Mouse (Mus musculus) liver, adult 2 months (tissue): ENCODE data around the gene Nup210. TPM values are rescaled to one million over a fixed set of nuclear protein-coding genes. Genes with fewer than 3 reads are reported as not detected.
"Not testable (repeated sequence)": the region's sequence is repeated elsewhere in the genome, so short reads cannot be mapped to it uniquely, and the experiment has no call there.

Experiments used
- DNase-seq: peaks from one replicate; pipeline ENCODE4 v3.0.0-alpha.2; 2011; ENCODE audit warnings: low read depth, low spot score; ENCODE audit errors: extremely low read depth
- H3K27ac ChIP-seq: fragments of 200-500 bp; replicated peaks from 2 replicates; pipeline ENCODE4 v1.5.1; 2012; ENCODE audit warnings: low read depth, mild to moderate bottlenecking, control low read depth, inconsistent platforms, low read length; ENCODE audit not compliant: insufficient read depth
- H3K27me3 ChIP-seq: fragments of 200-500 bp; 2 replicates; pipeline ENCODE4 v1.6.1; 2012; ENCODE audit warnings: mild to moderate bottlenecking, moderate library complexity, low read length, inconsistent platforms; ENCODE audit not compliant: control insufficient read depth, insufficient read depth
- H3K36me3 ChIP-seq: fragments of 200-500 bp; 2 replicates; pipeline ENCODE4 v1.6.1; 2012; ENCODE audit warnings: low read length, inconsistent platforms; ENCODE audit not compliant: control insufficient read depth, insufficient read depth
- H3K4me1 ChIP-seq: fragments of 200-500 bp; 2 replicates; pipeline ENCODE4 v1.6.1; 2011; ENCODE audit warnings: low read length; ENCODE audit not compliant: control insufficient read depth, insufficient read depth
- H3K4me3 ChIP-seq: fragments of 200-500 bp; 2 replicates; pipeline ENCODE4 v1.5.1; 2011; ENCODE audit warnings: low read depth, mild to moderate bottlenecking, control low read depth, low read length, moderate library complexity; ENCODE audit not compliant: insufficient read depth
- H3K79me2 ChIP-seq: fragments of 200-500 bp; 2 replicates; pipeline ENCODE4 v1.6.1; 2012; ENCODE audit warnings: inconsistent platforms, mild to moderate bottlenecking, low read length, moderate library complexity; ENCODE audit not compliant: control insufficient read depth, insufficient read depth
- H3K9ac ChIP-seq: fragments of 200-500 bp; 2 replicates; pipeline ENCODE4 v1.6.1; 2012; ENCODE audit warnings: low read depth, mild to moderate bottlenecking, control low read depth, inconsistent platforms, low read length
- CTCF ChIP-seq: fragments of 200-500 bp; IDR thresholded peaks from 2 replicates; pipeline ENCODE4 v1.5.1; 2011; ENCODE audit warnings: low read depth, low read length, control low read depth
- POLR2A ChIP-seq: fragments of 200-500 bp; IDR thresholded peaks from 2 replicates; pipeline ENCODE4 v1.6.1; 2011; ENCODE audit warnings: low read length, control low read depth; ENCODE audit not compliant: insufficient read depth; ENCODE audit errors: extremely low read depth
- WGBS: fragments of 180-500 bp; shearing (Covaris S2); methylation state at CpG from one replicate; pipeline ENCODE4 v1.1.7; 2018; 5-methylcytosine and 5-hydroxymethylcytosine counted together
- polyA plus RNA-seq: library from polyadenylated mRNA; depleted of rRNA; stranded (reverse); fragments of >200 nt; gene quantifications from 2 replicates; pipeline ENCODE4 v1.2.3, GENCODE M21; 2012
- total RNA-seq: library from RNA; depleted of rRNA; stranded (reverse); fragments of >200 nt; gene quantifications from 2 replicates; pipeline ENCODE4 v1.2.3, GENCODE M21; 2014

Nup210 gene
- total and polyA plus RNA-seq, 2 experiments, result 13.8 to 14.9 TPM

DNA sequence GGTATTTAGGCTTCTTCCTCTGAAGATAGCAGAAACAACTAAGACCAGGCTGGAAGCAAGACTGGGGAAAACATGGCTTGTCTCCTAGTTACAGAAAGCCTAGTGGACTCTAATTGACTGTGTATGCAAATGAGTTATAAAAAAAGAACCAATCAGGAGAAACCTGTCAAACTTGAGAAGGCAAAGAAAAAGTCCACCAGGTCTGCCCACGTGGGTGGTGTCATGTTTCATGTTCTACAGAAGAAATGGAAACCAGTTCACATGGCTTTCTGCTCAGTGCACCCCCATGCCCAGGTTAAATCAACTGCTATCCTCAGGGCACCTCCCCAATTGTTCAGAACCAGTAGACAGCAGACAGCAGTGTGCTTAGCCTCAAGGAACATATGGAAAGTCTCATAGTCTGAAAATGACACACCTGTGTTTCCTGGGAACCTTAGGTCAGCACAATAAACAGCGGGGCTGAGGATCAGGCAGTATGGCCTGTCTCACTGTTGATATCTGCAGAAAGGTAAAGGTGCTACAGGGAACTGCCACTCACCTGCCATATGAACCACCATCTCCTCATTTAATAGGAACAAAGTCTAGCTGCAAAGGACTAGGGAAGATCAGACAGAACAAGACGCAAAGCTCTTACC, 11.7 kb downstream of the Nup210 start:
- TF ChIP-seq CTCF, result no peak
- TF ChIP-seq POLR2A, result no peak
- no peak overlapping the region for H3K4me3 ChIP-seq
- peaks cover 8% of the 10 kb centered on the region; the same call in 1 of the 2 replicates for H3K79me2 ChIP-seq
- peaks cover 2% of the 10 kb centered on the region; the same call in 1 of the 2 replicates for H3K36me3 ChIP-seq
- WGBS, result 54% methylated on average over 3 of the region's 3 CpGs
- no peak overlapping the region for H3K9ac ChIP-seq
- H3K4me1 ChIP-seq, result peaks cover 19% of the 10 kb centered on the region
- H3K27me3 ChIP-seq, result no peaks in the 10 kb centered on the region
- H3K27ac ChIP-seq, result peak overlapping the region; percentile 62
- peak; percentile 77 for DNase-seq

- not testable (repeated sequence) for H3K4me3 ChIP-seq, H3K36me3 ChIP-seq, H3K79me2 ChIP-seq, DNase-seq, H3K27ac ChIP-seq, H3K9ac ChIP-seq, H3K27me3 ChIP-seq
- H3K4me1 ChIP-seq, result peaks cover 19% of the 10 kb centered on the region
- WGBS, result 97% methylated on average over 1 of the region's 1 CpGs
Observed at GRCm38 (mm10) chr6:91103421-91103820, 13.2 kb downstream of the Nup210 start.

GRCm38 (mm10) chr6:91100621-91101020, 16.0 kb downstream of the Nup210 start:
- H3K4me1 ChIP-seq, result peaks cover 17% of the 10 kb centered on the region
- peaks cover 2% of the 10 kb centered on the region; the same call in 1 of the 2 replicates for H3K36me3 ChIP-seq
- WGBS, result 74% methylated on average over 5 of the region's 5 CpGs
- H3K79me2 ChIP-seq, result no peaks in the 10 kb centered on the region; the same call in 1 of the 2 replicates
- H3K4me3 ChIP-seq, result no peak overlapping the region
- no peak overlapping the region for H3K27ac ChIP-seq
- no peak overlapping the region for H3K9ac ChIP-seq
- H3K27me3 ChIP-seq, result no peaks in the 10 kb centered on the region
- no peak for TF ChIP-seq CTCF
- no peak for TF ChIP-seq POLR2A
- no peak for DNase-seq

- H3K27ac ChIP-seq, result no peak overlapping the region
- H3K9ac ChIP-seq, result no peak overlapping the region
- no peak overlapping the region for H3K4me3 ChIP-seq
- no peak for DNase-seq
- H3K36me3 ChIP-seq, result peaks cover 2% of the 10 kb centered on the region; the same call in 1 of the 2 replicates
- H3K4me1 ChIP-seq, result peaks cover 6% of the 10 kb centered on the region
- TF ChIP-seq CTCF, result no peak
- TF ChIP-seq POLR2A, result no peak
- WGBS, result over 99% methylated on average over 3 of the region's 3 CpGs
- H3K27me3 ChIP-seq, result no peaks in the 10 kb centered on the region
- H3K79me2 ChIP-seq, result no peaks in the 10 kb centered on the region; the same call in 1 of the 2 replicates
Observed at GRCm38 (mm10) chr6:91097879-91098278, 18.8 kb downstream of the Nup210 start.

DNA sequence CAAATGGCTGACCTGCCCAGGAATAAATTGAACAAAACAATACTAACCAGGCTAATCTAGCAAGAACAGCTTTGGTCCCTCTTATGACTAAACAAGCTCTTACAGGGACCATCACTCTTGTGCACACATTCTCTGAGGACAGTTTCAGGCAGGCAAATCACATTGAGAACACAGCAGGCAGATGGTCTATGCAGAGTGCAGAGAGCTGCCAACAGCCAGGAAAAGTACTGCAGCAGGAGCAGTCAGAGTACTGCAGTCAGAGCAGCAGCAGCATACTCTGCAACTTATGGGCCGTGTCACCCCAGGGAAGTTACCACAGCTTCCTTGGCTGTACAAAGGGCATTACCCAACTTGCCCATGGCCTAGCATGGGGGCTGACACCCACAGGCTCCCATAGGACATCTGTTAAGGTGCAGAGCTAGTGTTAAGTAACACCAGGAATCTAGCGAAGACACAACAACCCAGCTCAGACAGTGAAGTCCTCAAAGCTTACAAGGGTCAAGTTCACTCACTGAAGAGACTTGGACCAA, 21.5 kb downstream of the Nup210 start:
- Histone ChIP-seq H3K36me3 (peaks cover 2% of the 10 kb centered on the region; the same call in 1 of the 2 replicates), H3K4me3 (no peak overlapping the region), H3K27ac (no peak overlapping the region), H3K4me1 (peaks cover 10% of the 10 kb centered on the region), H3K9ac (no peak overlapping the region), H3K79me2 (no peaks in the 10 kb centered on the region), H3K27me3 (no peaks in the 10 kb centered on the region)
- WGBS, result 70% methylated on average over 2 of the region's 2 CpGs
- TF ChIP-seq CTCF, result no peak
- no peak for TF ChIP-seq POLR2A
- DNase-seq, result peak; percentile 34
